Mouse (Mus musculus): ENCODE data around the gene Tjp2.

Tjp2 gene

GRCm38 (mm10) chr19:24064348-24064895 lies 160.4 kb downstream of the Tjp2 start:
- no peak for DNase-seq (ENCODE audit: inconsistent age in 2 of 2, low spot score in 1 of 2)

- no peak for DNase-seq (ENCODE audit: inconsistent age in 2 of 2, low spot score in 1 of 2)
Measured at GRCm38 (mm10) chr19:24063585-24063984, 161.2 kb downstream of the Tjp2 start.

GRCm38 (mm10) chr19:24058851-24059250 lies 166.0 kb downstream of the Tjp2 start:
- DNase-seq (ENCODE audit: inconsistent age in 2 of 2, low spot score in 1 of 2), result no peak

GRCm38 (mm10) chr19:24058021-24058420 lies 166.8 kb downstream of the Tjp2 start:
- no peak for DNase-seq (ENCODE audit: inconsistent age in 2 of 2, low spot score in 1 of 2)

GRCm38 (mm10) chr19:24056880-24057279 lies 167.9 kb downstream of the Tjp2 start:
- no peak for DNase-seq (ENCODE audit: inconsistent age in 2 of 2, low spot score in 1 of 2)

GRCm38 (mm10) chr19:24054904-24055303 lies 169.9 kb downstream of the Tjp2 start:
- DNase-seq (ENCODE audit: inconsistent age in 2 of 2, low spot score in 1 of 2), result peak in 1 of 2 experiments; percentile 78

- peak in 1 of 2 experiments; percentile 33 for DNase-seq (ENCODE audit: inconsistent age in 2 of 2, low spot score in 1 of 2)
Measured at GRCm38 (mm10) chr19:24054265-24054664, 170.6 kb downstream of the Tjp2 start.

GRCm38 (mm10) chr19:24050514-24050913 lies 174.3 kb downstream of the Tjp2 start:
- no peak for DNase-seq (ENCODE audit: inconsistent age in 2 of 2, low spot score in 1 of 2)

- DNase-seq (ENCODE audit: inconsistent age in 2 of 2, low spot score in 1 of 2), result no peak
Measured at GRCm38 (mm10) chr19:24049329-24049728, 175.5 kb downstream of the Tjp2 start.

GRCm38 (mm10) chr19:24046395-24046993 lies 178.3 kb downstream of the Tjp2 start:
- DNase-seq (ENCODE audit: inconsistent age in 2 of 2, low spot score in 1 of 2), result no peak
